Mouse (Mus musculus) heart, postnatal 0 days (tissue): Measurements from ENCODE around the gene Yars.

Experiments
- CTCF ChIP-seq: IDR thresholded peaks from 2 replicates; pipeline ENCODE4 v1.5.1; 2016; ENCODE audit warnings: antibody characterized with exemption, control low read depth, low read depth
- EP300 ChIP-seq: IDR thresholded peaks from 2 replicates; pipeline ENCODE4 v1.6.1; 2016; ENCODE audit warnings: antibody characterized with exemption, low read depth

DNA sequence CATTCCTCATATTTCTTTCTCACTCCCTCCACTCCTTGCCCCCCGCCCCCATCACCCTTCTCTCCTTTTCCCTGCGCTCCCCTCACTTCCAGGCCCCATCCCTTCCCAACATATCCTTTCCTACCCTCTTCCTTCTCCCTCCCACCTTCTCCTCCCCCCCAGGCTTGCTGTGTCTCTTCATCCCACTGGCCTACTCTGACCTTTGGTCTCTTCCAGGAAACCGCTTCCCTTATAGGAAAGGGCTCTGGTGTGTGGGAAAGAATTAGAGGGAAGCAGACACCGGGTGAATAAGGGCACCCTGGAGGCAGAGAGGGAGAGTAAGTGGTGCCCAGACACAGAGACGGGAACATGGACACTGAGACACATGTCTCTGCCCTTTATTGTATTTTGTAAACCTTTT is 2.1 kb downstream of the Yars start:
- TF ChIP-seq CTCF (no peak), EP300 (no peak)
